Mouse (Mus musculus): ENCODE measurements at regions not wholly inside any gene's neighbourhood (a gene's known extent, or its start where the extent isn't known, plus 50 kb on each side); places are given as distances from the start of the nearest gene placed in this dataset.

- Histone ChIP-seq H3K4me3 (ENCODE audit: insufficient read depth, low read length) (no peak overlapping the region), H3K4me1 (ENCODE audit: control insufficient read depth, insufficient read depth, low read length) (no peaks in the 10 kb centered on the region), H3K27ac (ENCODE audit: insufficient read depth, low read length) (no peak overlapping the region)
- TF ChIP-seq CTCF (IDR thresholded peaks at IDR 0.05; ENCODE audit: extremely low read depth, insufficient read depth, low read length): no peak
- no peak for TF ChIP-seq POLR2A (IDR thresholded peaks at IDR 0.05; ENCODE audit: extremely low read depth, insufficient read depth, low read length)
These were observed 156.6 kb downstream of the Tgfb2 start for GRCm38 (mm10) chr1:186549207-186549606.

GRCm38 (mm10) chr1:186546386-186547185, 159.2 kb downstream of the Tgfb2 start:
- Histone ChIP-seq H3K4me3 (ENCODE audit: insufficient read depth, low read length) (no peak overlapping the region), H3K27ac (ENCODE audit: insufficient read depth, low read length) (no peak overlapping the region)

GRCm38 (mm10) chr1:186540070-186540469, 165.7 kb downstream of the Tgfb2 start:
- no peak overlapping the region for H3K4me3 ChIP-seq (ENCODE audit: insufficient read depth, low read length)
- H3K4me1 ChIP-seq (ENCODE audit: control insufficient read depth, insufficient read depth, low read length): no peaks in the 10 kb centered on the region
- no peak overlapping the region for H3K27ac ChIP-seq (ENCODE audit: insufficient read depth, low read length)
- no peak for TF ChIP-seq POLR2A (IDR thresholded peaks at IDR 0.05; ENCODE audit: extremely low read depth, insufficient read depth, low read length)
- no peak for TF ChIP-seq CTCF (IDR thresholded peaks at IDR 0.05; ENCODE audit: extremely low read depth, insufficient read depth, low read length)

More at GRCm38 (mm10) chr1:186546386-186547185, 159.2 kb downstream of the Tgfb2 start:
- TF ChIP-seq CTCF (IDR thresholded peaks at IDR 0.05; ENCODE audit: extremely low read depth, insufficient read depth, low read length): no peak
- TF ChIP-seq POLR2A (IDR thresholded peaks at IDR 0.05; ENCODE audit: extremely low read depth, insufficient read depth, low read length): no peak
- H3K4me1 ChIP-seq (ENCODE audit: control insufficient read depth, insufficient read depth, low read length): no peaks in the 10 kb centered on the region

GRCm38 (mm10) chr1:186538233-186538632, 167.6 kb downstream of the Tgfb2 start:
- no peak for TF ChIP-seq CTCF (IDR thresholded peaks at IDR 0.05; ENCODE audit: extremely low read depth, insufficient read depth, low read length)
- TF ChIP-seq POLR2A (IDR thresholded peaks at IDR 0.05; ENCODE audit: extremely low read depth, insufficient read depth, low read length): no peak
- Histone ChIP-seq H3K4me3 (ENCODE audit: insufficient read depth, low read length) (no peak overlapping the region), H3K27ac (ENCODE audit: insufficient read depth, low read length) (no peak overlapping the region)

GRCm38 (mm10) chr1:186515976-186516375, 189.8 kb downstream of the Tgfb2 start:
- TF ChIP-seq POLR2A (IDR thresholded peaks at IDR 0.05; ENCODE audit: extremely low read depth, insufficient read depth, low read length) (no peak), CTCF (IDR thresholded peaks at IDR 0.05; ENCODE audit: extremely low read depth, insufficient read depth, low read length) (no peak)
- no peak overlapping the region for H3K27ac ChIP-seq (ENCODE audit: insufficient read depth, low read length)
- no peaks in the 10 kb centered on the region for H3K4me1 ChIP-seq (ENCODE audit: control insufficient read depth, insufficient read depth, low read length)
- no peak overlapping the region for H3K4me3 ChIP-seq (ENCODE audit: insufficient read depth, low read length)

More at GRCm38 (mm10) chr1:186538233-186538632, 167.6 kb downstream of the Tgfb2 start:
- no peaks in the 10 kb centered on the region for H3K4me1 ChIP-seq (ENCODE audit: control insufficient read depth, insufficient read depth, low read length)

- H3K27ac ChIP-seq (ENCODE audit: insufficient read depth, low read length): no peak overlapping the region
- no peak overlapping the region for H3K4me3 ChIP-seq (ENCODE audit: insufficient read depth, low read length)
- TF ChIP-seq CTCF (IDR thresholded peaks at IDR 0.05; ENCODE audit: extremely low read depth, insufficient read depth, low read length) (no peak), POLR2A (IDR thresholded peaks at IDR 0.05; ENCODE audit: extremely low read depth, insufficient read depth, low read length) (no peak)
- no peaks in the 10 kb centered on the region for H3K4me1 ChIP-seq (ENCODE audit: control insufficient read depth, insufficient read depth, low read length)
These were observed 190.7 kb downstream of the Tgfb2 start for GRCm38 (mm10) chr1:186515071-186515470.

GRCm38 (mm10) chr1:186513861-186514260, 191.9 kb downstream of the Tgfb2 start:
- no peaks in the 10 kb centered on the region for H3K4me1 ChIP-seq (ENCODE audit: control insufficient read depth, insufficient read depth, low read length)
- H3K4me3 ChIP-seq (ENCODE audit: insufficient read depth, low read length): no peak overlapping the region
- no peak for TF ChIP-seq POLR2A (IDR thresholded peaks at IDR 0.05; ENCODE audit: extremely low read depth, insufficient read depth, low read length)
- no peak for TF ChIP-seq CTCF (IDR thresholded peaks at IDR 0.05; ENCODE audit: extremely low read depth, insufficient read depth, low read length)
- no peak overlapping the region for H3K27ac ChIP-seq (ENCODE audit: insufficient read depth, low read length)

GRCm38 (mm10) chr1:186510531-186510930, 195.3 kb downstream of the Tgfb2 start:
- Histone ChIP-seq H3K27ac (ENCODE audit: insufficient read depth, low read length) (no peak overlapping the region), H3K4me3 (ENCODE audit: insufficient read depth, low read length) (no peak overlapping the region), H3K4me1 (ENCODE audit: control insufficient read depth, insufficient read depth, low read length) (no peaks in the 10 kb centered on the region)
- TF ChIP-seq POLR2A (IDR thresholded peaks at IDR 0.05; ENCODE audit: extremely low read depth, insufficient read depth, low read length): no peak
- no peak for TF ChIP-seq CTCF (IDR thresholded peaks at IDR 0.05; ENCODE audit: extremely low read depth, insufficient read depth, low read length)

GRCm38 (mm10) chr1:186508358-186508757, 197.4 kb downstream of the Tgfb2 start:
- Histone ChIP-seq H3K27ac (ENCODE audit: insufficient read depth, low read length) (no peak overlapping the region), H3K4me3 (ENCODE audit: insufficient read depth, low read length) (no peak overlapping the region), H3K4me1 (ENCODE audit: control insufficient read depth, insufficient read depth, low read length) (no peaks in the 10 kb centered on the region)
- TF ChIP-seq POLR2A (IDR thresholded peaks at IDR 0.05; ENCODE audit: extremely low read depth, insufficient read depth, low read length): no peak
- TF ChIP-seq CTCF (IDR thresholded peaks at IDR 0.05; ENCODE audit: extremely low read depth, insufficient read depth, low read length): no peak

GRCm38 (mm10) chr1:186507956-186508355, 197.8 kb downstream of the Tgfb2 start:
- Histone ChIP-seq H3K27ac (ENCODE audit: insufficient read depth, low read length) (no peak overlapping the region), H3K4me1 (ENCODE audit: control insufficient read depth, insufficient read depth, low read length) (no peaks in the 10 kb centered on the region), H3K4me3 (ENCODE audit: insufficient read depth, low read length) (no peak overlapping the region)
- no peak for TF ChIP-seq POLR2A (IDR thresholded peaks at IDR 0.05; ENCODE audit: extremely low read depth, insufficient read depth, low read length)
- no peak for TF ChIP-seq CTCF (IDR thresholded peaks at IDR 0.05; ENCODE audit: extremely low read depth, insufficient read depth, low read length)

Data from cortical plate, adult 2 months (tissue).